Mouse (Mus musculus) ovary, postnatal 14 days (tissue): ENCODE data around the gene Tfcp2.
"Not testable (repeated sequence)": the region's sequence is repeated elsewhere in the genome, so short reads cannot be mapped to it uniquely, and the experiment has no call there.

ENCODE experiments used
- DNase-seq: peaks from one replicate; pipeline ENCODE4 v3.0.0; 2022; ENCODE audit warnings: low spot score

Tfcp2 gene

DNA sequence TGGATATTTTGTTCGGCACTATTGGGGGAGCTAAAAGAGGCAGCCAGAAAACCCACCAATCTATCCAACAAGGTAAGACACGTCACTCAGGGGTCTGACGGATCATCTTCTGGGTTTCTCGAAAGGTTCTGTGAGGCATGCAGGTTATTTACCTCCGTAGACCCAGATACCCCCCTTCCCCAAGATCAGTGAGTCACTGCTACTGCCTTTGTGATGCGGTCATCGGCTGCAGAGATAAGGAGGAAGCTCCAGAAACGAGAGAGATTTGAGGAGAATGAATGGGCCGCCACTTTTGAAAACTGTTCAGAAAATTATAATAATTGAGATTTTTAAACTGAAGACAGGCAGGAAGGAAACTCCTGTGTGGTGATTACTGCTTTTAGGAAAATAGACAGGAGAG, 4.6 kb upstream of the Tfcp2 start:
- DNase-seq: no peak

DNA sequence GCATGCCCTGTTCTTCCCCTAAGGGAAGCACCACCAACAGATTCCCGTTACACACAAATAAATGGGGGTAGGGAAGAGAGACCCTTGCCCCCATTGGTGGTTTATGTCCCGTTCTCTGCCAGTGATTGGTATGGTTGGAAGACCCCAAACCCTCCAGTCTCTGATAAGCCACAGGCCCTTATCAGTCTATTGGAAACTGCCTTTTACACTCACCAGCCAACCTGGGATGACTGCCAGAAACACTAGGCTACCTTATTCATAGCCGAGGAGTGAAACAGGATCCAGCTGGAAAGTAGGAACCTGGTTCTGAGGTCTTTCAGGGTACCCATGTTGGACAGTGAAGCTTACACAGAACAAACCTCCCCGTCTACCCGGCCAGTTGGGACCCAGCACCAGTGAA, 4.2 kb upstream of the Tfcp2 start:
- no peak for DNase-seq

- no peak for DNase-seq
Observed at GRCm38 (mm10) chr15:100550280-100550679, 1.5 kb downstream of the Tfcp2 start.

DNA sequence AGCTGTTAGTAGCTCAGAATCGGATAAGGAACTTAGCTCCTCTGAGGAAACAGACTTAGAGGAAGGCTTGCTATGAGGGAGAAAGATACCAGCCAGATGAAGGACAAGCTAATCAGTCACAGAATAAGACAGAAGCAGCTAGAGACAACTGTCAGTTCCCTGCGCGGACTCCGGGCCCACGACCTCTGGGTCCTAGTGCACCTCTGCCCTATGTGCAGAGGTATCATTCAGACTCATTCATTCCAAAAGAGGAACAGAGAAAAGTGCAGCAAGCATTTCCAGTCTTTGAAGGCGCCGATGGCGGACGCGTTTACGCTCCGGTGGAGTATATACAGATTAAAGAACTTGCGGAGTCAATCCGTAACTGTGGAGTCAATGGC, 8.2 kb downstream of the Tfcp2 start:
- not testable (repeated sequence) for DNase-seq

- not testable (repeated sequence) for DNase-seq
Observed at GRCm38 (mm10) chr15:100542876-100543650, 8.7 kb downstream of the Tfcp2 start.

DNA sequence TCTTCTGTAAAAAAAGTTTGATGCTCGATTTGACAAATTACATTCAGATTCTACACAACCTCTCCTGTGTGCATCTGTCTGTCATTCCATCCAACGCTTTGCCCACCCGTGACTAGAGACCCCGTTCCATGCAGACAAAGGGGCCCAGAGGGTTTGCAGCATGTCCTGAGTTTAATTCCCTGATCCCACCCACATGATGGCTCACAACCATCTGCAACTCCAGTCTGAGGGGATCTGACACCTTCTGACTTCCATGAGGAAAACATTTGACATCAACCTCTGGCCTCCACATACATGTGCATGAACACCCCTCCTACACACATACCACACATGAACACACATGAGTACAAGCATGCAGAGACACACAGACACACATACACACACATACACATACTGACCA, 10.4 kb downstream of the Tfcp2 start:
- no peak for DNase-seq

DNA sequence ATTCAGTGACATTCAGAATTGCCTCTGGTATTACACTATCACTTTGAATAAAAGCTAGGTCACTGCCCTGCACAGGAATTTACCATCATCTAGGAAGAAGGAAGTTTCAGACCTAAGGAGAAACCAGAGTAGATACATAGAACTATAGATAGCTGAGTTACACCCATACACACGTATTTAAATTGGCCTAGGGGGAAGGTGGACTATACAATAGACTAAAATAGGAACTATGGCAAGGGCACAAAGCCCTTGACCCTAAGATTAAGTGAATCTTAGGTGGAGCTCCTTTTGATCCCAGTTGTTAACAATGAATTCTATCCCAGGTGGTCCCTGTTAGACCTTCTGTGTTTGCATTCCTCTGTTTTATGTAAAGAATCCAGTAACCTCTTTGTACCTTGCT, 10.8 kb downstream of the Tfcp2 start:
- DNase-seq: not testable (repeated sequence)

- DNase-seq: no peak
Observed at GRCm38 (mm10) chr15:100539411-100539810, 12.4 kb downstream of the Tfcp2 start.

GRCm38 (mm10) chr15:100537913-100538312, 13.9 kb downstream of the Tfcp2 start:
- DNase-seq: no peak

- DNase-seq: no peak
Observed at GRCm38 (mm10) chr15:100527900-100528299, 23.9 kb downstream of the Tfcp2 start.

GRCm38 (mm10) chr15:100525405-100525804, 26.4 kb downstream of the Tfcp2 start:
- DNase-seq: no peak

GRCm38 (mm10) chr15:100520306-100520705, 31.5 kb downstream of the Tfcp2 start:
- no peak for DNase-seq

GRCm38 (mm10) chr15:100515121-100515520, 36.7 kb downstream of the Tfcp2 start:
- no peak for DNase-seq

DNA sequence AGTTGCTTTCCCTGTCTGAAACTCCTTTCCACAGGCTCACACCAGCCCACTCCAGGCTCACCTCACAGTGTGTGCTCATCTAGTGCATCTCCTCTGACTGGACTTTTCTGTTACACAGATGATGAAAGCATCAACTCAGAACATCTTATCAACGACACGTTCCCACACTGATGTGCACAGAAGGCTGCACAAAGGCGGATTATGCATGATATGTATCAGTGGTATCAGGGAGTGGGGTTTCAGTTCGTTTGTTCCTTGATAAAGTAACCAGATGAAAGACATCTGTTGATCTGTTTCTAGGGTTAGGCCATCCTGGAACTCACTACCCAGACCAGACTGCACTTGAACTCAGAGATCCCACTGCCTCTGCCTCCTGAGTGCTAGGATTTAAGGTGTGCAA, 38.4 kb downstream of the Tfcp2 start:
- DNase-seq: no peak

DNA sequence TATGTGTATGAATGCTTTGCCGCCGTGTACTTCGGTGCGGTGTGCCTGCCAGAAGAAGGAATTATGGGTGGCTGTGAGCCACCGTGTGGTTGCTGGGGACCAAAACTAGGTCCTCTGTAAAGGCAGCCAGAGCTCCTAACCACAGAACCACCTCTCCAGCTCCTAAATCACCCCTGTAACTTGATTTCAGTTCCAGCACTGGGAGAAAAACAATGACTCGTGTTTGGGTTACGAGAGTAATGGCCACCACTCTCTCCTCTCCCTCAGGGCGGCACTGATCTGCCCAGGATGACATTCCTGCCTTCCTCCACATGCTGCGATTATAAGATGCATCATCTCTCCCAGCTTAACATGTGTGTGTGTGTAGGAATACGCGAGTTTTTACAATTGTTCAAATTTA, 41.7 kb downstream of the Tfcp2 start:
- no peak for DNase-seq

DNA sequence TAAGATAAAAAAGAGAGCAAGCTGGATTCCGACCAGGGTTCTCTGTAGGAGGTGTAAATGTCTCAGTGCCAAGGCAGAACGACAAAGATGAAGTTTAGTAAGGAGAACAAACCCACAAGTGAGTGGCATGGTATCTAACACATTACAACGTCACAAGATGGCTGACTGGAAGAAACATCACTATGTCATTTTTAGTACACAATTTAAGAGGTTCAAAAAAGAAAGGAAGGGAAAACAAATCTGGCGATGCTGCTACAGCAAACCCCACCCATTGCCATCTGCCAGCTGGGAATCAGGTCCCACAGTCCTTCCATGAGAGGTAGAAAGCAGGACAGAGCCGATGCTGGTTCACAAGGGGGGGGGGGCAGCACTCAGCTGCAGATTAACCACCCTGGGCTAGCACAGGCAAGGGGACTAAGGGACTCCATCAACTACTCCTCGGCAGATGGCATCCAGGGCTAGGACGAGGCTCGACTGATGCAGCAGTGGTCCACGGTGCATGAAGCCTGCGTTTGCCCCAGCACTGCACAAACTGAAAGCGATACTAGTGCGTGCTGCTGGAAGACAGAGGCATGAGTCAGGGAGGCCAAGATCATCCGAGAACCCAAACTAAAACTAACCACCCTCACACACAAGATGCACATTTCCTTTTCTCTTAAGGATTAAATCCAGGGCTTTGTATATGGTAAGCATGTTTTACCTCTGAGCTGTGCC, 43.2 kb downstream of the Tfcp2 start:
- DNase-seq: no peak

- not testable (repeated sequence) for DNase-seq
Observed at GRCm38 (mm10) chr15:100499506-100499905, 52.3 kb downstream of the Tfcp2 start.

GRCm38 (mm10) chr15:100495102-100495501, 56.7 kb downstream of the Tfcp2 start, which contains the start of gene Csrnp2:
Csrnp2 (minus strand) TSS chr15:100495488.
- DNase-seq: peak; percentile 91

DNA sequence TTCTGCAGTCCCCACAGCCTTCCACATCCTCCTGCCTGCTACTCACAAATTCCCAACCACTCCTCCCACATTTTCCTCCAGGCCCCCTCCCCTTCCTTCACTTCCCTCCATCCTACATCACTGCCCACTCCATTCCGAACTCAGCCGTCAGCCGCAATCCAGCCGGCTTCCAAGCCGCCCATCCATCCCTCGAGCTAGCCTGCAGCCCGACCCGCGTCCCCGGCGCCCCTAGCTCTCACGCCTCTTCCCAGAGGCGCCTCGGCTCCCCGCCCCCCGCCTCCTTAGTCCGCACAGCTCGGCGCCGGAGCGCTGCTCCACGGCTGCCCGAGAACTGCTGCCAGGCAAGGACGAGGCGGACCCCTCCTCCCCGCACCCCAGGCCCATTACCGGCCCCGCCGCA, 57.2 kb downstream of the Tfcp2 start:
- DNase-seq: no peak

- DNase-seq: no peak
Observed at GRCm38 (mm10) chr15:100491966-100492365, 59.8 kb downstream of the Tfcp2 start.

DNA sequence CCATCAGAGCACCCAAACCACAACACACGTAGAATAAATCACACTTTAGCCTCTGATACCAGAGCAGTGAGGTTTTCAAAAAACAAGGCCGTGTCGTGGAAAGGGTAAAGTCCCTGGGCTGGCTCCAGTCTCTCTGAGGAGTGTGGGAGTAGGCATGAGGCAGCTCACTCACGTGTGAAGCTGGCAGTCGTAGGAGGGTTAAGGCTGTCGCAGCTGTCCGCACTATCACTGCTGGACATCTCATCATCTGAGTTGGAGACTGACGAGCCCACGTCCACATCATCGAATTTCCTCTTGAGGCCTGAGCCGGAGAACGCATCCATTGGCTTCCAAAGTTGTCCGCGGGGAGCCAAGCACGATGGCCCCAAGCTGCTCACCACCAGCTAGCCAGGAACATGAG, 62.5 kb downstream of the Tfcp2 start:
- no peak for DNase-seq

- not testable (repeated sequence) for DNase-seq
Observed at GRCm38 (mm10) chr15:100488297-100488696, 63.5 kb downstream of the Tfcp2 start.

DNA sequence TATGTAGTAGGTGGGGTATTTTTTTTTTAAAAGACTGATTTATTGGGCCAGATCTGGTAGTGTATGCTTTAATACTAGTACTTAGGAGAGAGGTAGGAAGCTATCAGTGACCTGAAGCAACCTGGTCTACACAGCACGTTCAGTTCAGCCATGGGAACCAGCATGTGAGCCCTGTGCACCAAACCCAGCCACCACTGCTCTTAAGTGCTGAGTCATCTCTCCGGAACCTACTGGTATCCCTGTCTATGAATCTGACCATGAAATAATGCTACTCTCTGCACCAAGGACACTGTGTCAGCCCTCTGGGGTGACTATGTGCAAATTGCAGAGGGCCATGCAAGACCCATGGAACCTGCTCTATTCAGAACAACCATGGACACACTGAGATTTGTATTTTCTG, 64.8 kb downstream of the Tfcp2 start:
- DNase-seq: no peak

GRCm38 (mm10) chr15:100486450-100486849, 65.4 kb downstream of the Tfcp2 start:
- no peak for DNase-seq
